Mouse (Mus musculus) embryo, embryonic 9.5 days (tissue): Measurements from ENCODE around the gene Cacng6.

Source experiments
- DNase-seq: peaks from one replicate; pipeline ENCODE4 v3.0.0-alpha.2; 2017; ENCODE audit errors: extremely low spot score

Cacng6 gene

GRCm38 (mm10) chr7:3463306-3463705 is 39.3 kb downstream of the Cacng6 start:
- DNase-seq, result no peak

DNA sequence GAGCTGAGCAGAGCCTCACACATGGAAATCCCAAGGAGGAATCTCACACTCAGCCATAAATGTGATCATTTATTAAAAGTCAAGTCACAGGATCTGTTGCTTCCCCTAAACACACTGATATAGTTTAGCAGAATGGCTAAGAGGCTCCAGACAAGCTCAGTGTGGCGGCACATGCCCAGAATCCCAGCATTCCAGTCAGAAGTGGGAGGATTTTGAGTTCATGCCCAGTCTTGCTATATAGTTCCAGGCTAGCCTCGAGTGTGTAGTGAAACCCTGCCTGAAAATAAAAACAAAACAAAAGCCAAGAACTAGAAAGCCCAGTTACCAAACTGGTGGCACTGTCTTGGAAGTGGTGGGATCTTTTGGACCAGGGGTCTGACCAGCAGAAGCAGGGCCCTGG is 44.6 kb downstream of the Cacng6 start:
- no peak for DNase-seq

DNA sequence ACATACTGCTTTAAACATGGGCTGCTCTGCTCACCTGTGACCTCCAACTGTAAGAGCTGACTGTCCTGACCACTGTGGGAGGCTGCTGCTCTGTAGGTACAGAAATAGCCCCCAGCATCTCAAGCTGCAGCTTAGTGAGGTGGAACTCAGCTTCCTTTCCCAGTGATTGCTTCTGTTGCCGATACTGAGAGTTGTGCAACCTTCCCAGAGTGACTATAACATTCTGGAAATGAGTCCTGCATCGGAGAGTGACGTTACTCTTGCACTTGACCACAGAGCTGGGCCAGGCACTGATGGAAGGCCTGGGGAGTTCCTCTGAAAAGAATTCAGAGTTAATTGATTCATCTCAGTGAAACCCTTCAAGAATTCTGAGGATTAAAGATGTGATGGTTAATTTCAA is 48.8 kb downstream of the Cacng6 start:
- no peak for DNase-seq

DNA sequence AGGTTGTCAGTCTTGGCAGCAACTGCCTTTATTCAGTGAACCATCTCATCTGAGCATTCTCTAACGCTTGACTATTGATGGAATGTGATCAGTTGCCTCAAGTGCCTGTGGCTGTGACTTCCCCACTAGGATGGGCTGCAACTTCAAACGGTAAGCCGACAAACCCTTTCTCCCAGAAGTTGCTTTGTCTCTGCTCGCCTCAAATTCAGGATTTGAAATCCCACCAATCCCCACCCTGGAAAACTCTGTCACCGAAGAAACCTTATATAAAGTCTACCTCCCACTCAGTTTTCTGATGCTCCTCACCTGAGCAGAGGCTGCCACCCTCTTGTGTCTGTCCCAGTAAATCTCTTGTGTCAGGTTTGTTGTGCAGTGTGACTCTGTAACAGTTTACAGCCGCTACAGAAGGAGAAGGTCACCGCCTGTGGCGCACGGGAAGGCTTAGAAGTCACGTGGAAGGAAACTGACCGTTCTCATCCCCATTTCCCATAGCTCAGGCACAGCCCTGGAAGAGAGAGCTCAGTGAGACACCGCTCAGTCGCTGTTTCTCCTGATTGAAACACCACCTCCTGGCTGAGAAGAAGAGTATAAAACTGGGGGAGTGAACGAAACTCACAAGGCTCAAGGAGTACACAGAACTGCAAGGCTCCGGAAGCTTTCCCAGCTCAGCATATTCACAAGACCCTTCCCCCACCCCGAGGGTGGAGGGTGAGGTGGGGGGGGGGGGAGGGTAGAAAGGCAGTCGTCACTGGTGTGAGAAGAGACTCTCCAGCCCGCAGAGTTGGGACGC is 50.5 kb downstream of the Cacng6 start:
- DNase-seq, result peak; percentile 57

DNA sequence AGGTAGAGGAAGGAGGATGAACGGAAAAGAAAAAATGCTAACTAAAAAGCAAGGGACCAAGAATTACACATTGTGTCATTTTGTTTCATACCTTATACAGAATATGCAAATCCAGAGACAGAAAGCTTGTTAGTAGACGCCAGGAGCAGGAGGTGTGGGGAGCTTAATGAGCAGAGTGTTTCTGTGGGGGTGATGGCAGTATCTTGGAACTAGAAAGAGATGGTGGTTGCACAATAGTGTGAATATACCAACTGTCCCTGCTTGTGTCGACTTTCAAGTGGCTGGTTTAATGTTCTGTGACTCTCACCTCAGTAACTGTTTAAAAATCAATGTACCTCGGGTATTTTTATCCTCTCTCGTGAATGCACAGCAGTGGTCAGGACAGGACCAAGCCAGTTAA is 52.7 kb downstream of the Cacng6 start:
- no peak for DNase-seq

DNA sequence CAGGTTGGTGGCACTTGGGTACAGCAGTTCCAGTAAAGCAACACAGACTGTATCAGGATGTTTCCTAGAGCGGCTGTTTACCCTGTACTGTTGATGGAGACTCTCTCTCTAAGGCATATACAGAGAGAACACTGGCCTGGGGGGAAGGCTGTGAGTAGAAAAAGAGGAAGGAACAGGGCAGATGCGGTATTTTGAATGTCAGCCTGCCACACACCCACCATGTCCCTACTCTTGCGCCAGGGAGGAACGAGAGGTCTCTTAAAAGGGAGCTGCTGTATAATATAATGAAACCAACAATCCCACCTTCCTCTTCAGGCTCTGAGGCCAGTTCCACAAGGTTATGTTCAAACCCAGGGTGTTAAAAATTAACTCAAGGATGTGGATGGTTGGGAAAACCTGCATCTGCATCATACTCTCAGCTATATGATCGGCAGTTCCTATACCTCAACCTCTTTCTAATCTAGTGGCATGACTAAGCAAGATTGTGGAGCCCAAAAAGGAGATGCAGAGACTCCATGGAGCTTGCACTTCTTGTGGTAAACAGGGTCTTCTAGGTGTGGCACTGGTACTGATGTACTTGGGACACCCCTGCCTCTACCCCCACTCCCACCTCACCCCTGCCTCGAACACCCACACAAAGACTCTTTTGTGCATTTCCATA is 58.1 kb downstream of the Cacng6 start:
- DNase-seq, result no peak
